Mouse (Mus musculus): ENCODE data around the gene Best1. TPM values are rescaled to one million over a fixed set of nuclear protein-coding genes. Genes with fewer than 3 reads are reported as not detected.
A peak's percentile ranks its signal among the peaks of the same experiment; 100 is the strongest.

Best1 gene
- total and polyA plus RNA-seq, 2 experiments from 2014 or later, result 2.9 to 4.1 TPM

DNA sequence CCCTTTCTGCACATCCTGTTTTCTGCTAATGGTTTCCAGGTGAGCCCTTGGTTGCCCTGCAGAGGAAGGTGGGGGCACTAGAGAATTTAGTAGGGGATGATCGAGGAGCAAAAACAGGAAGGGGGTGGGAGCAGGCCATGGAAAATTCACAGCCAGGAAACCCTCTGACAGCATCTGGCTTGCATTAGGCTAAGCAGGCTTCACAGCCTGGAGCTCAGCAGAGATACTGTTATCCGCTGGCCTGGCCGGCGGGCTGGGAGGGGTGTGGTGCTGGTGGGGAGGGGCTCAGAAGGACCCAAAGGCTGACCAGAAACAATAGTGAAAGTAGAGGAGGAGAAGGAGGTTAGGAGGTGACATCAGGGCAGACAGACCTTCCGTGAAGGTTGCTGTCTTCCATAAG, 12.5 kb upstream of the Best1 start:
- no peak overlapping the region for H3K9ac ChIP-seq (replicated peaks; ENCODE audit: low read length, poor library complexity, severe bottlenecking)
- no peak overlapping the region for H3K4me3 ChIP-seq (ENCODE audit: low read depth, low read length)
- TF ChIP-seq CTCF (IDR thresholded peaks at IDR 0.05), result no peak
- ATAC-seq (ENCODE audit: low FRiP score) (no peak), DNase-seq (ENCODE audit: low spot score) (no peak)
- H3K36me3 ChIP-seq (ENCODE audit: insufficient read depth, low read length), result no peaks in the 10 kb centered on the region
- H3K27ac ChIP-seq (ENCODE audit: low read depth, low read length), result no peak overlapping the region
- no peak overlapping the region for H3K4me2 ChIP-seq (ENCODE audit: low read depth, low read length, poor library complexity, severe bottlenecking)
- peaks cover 6% of the 10 kb centered on the region; the same call in 1 of the 2 replicates for H3K4me1 ChIP-seq (ENCODE audit: insufficient read depth, low read length)
- no peaks in the 10 kb centered on the region for H3K9me3 ChIP-seq (ENCODE audit: low read length)
- 69% methylated on average over 5 of the region's 5 CpGs for WGBS
- H3K27me3 ChIP-seq (ENCODE audit: insufficient read depth, low read length), result no peaks in the 10 kb centered on the region

DNA sequence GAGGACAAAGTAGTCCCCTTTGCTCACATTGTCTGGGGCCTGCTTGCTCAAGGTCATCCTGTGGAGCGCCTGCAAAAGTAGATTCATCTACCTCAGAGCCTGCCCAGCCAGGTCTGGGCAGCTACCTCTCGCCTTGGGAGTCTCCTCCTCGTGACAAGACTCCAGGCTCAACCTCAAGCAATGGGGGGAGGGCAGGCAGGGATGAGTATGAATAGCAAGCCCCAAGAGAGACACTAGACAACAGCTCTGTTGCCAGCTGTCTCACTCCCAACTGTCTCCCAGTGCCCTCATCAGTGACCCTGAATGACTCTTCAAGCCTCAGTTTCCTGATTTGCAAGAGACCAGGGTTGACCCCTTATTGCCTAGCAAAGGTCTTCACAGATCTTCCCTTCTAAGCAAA, 11.9 kb upstream of the Best1 start:
- Histone ChIP-seq H3K36me3 (ENCODE audit: insufficient read depth, low read length) (no peaks in the 10 kb centered on the region), H3K4me1 (ENCODE audit: insufficient read depth, low read length) (no peaks in the 10 kb centered on the region), H3K27me3 (ENCODE audit: insufficient read depth, low read length) (no peaks in the 10 kb centered on the region), H3K9me3 (ENCODE audit: low read length) (no peaks in the 10 kb centered on the region), H3K4me2 (ENCODE audit: low read depth, low read length, poor library complexity, severe bottlenecking) (no peak overlapping the region), H3K27ac (ENCODE audit: low read depth, low read length) (no peak overlapping the region), H3K4me3 (ENCODE audit: low read depth, low read length) (no peak overlapping the region), H3K9ac (replicated peaks; ENCODE audit: low read length, poor library complexity, severe bottlenecking) (no peak overlapping the region)
- DNase-seq (ENCODE audit: low spot score) (no peak), ATAC-seq (ENCODE audit: low FRiP score) (no peak)
- no peak for TF ChIP-seq CTCF (IDR thresholded peaks at IDR 0.05)
- WGBS, result 62% methylated on average over 3 of the region's 3 CpGs

- no peak overlapping the region for H3K9ac ChIP-seq (replicated peaks; ENCODE audit: low read length, poor library complexity, severe bottlenecking)
- ATAC-seq (ENCODE audit: low FRiP score), result no peak
- TF ChIP-seq CTCF (IDR thresholded peaks at IDR 0.05), result no peak
- H3K4me2 ChIP-seq (ENCODE audit: low read depth, low read length, poor library complexity, severe bottlenecking), result no peak overlapping the region
- 40% methylated on average over 6 of the region's 6 CpGs for WGBS
- no peaks in the 10 kb centered on the region for H3K9me3 ChIP-seq (ENCODE audit: low read length)
- no peak overlapping the region for H3K27ac ChIP-seq (ENCODE audit: low read depth, low read length)
- no peaks in the 10 kb centered on the region for H3K4me1 ChIP-seq (ENCODE audit: insufficient read depth, low read length)
- H3K27me3 ChIP-seq (ENCODE audit: insufficient read depth, low read length), result no peaks in the 10 kb centered on the region
- no peak for DNase-seq (ENCODE audit: low spot score)
- no peaks in the 10 kb centered on the region for H3K36me3 ChIP-seq (ENCODE audit: insufficient read depth, low read length)
- H3K4me3 ChIP-seq (ENCODE audit: low read depth, low read length), result no peak overlapping the region
Observed at GRCm38 (mm10) chr19:10012827-10013278, 11.4 kb upstream of the Best1 start.

DNA sequence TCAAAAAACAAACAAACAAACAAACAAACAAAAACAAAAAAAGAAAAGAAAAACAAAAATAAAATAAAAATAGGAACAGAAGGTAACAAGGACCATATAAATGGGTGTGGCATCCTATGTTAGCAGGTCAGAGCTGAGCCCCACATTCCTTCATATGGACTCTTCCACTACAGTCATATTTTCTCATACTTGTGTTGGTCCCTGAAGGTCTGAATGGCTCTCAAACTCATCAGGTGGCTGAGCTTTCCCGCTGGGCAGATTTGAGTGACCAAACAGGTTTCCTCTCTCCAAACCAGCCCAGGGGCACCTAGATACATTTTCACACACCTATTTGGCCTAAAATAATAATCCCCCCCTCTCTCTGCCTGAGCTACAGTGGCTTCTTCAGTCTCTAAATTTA, 10.0 kb upstream of the Best1 start:
- DNase-seq (ENCODE audit: low spot score) (no peak), ATAC-seq (ENCODE audit: low FRiP score) (no peak)
- Histone ChIP-seq H3K9me3 (ENCODE audit: low read length) (no peaks in the 10 kb centered on the region), H3K9ac (replicated peaks; ENCODE audit: low read length, poor library complexity, severe bottlenecking) (no peak overlapping the region), H3K4me2 (ENCODE audit: low read depth, low read length, poor library complexity, severe bottlenecking) (no peak overlapping the region), H3K27ac (ENCODE audit: low read depth, low read length) (no peak overlapping the region), H3K4me3 (ENCODE audit: low read depth, low read length) (no peak overlapping the region), H3K36me3 (ENCODE audit: insufficient read depth, low read length) (no peaks in the 10 kb centered on the region), H3K27me3 (ENCODE audit: insufficient read depth, low read length) (no peaks in the 10 kb centered on the region), H3K4me1 (ENCODE audit: insufficient read depth, low read length) (no peaks in the 10 kb centered on the region)
- no peak for TF ChIP-seq CTCF (IDR thresholded peaks at IDR 0.05)
- 74% methylated on average over 1 of the region's 1 CpGs for WGBS

DNA sequence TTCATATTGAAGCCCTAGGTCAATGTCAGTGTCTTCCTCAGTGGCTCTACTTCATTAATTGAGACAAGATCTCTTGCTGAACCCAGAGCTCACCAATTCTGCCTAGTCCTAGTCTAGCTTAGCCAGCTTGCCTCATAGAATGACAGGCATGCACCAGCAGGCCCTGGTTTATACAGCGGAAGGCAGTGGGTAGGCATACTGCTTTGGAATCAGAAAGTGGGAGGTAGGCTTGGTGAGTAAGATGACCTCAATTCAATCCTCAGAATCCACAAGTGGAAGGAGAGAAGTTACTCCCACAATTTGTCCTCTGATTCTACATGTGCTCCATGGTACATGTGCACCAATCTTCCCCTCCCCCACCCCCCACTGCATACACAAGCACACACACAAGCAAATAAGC, 2.3 kb upstream of the Best1 start:
- WGBS, result 96% methylated on average over 1 of the region's 1 CpGs
- ATAC-seq (ENCODE audit: low FRiP score), result no peak
- no peak overlapping the region for H3K9ac ChIP-seq (replicated peaks; ENCODE audit: low read length, poor library complexity, severe bottlenecking)

GRCm38 (mm10) chr19:10000330-10000729, 1.1 kb downstream of the Best1 start:
- H3K9me3 ChIP-seq (ENCODE audit: low read length), result no peaks in the 10 kb centered on the region
- no peaks in the 10 kb centered on the region for H3K4me1 ChIP-seq (ENCODE audit: insufficient read depth, low read length)
- H3K27ac ChIP-seq (ENCODE audit: low read depth, low read length), result no peak overlapping the region
- H3K27me3 ChIP-seq (ENCODE audit: insufficient read depth, low read length), result no peaks in the 10 kb centered on the region
- H3K4me2 ChIP-seq (ENCODE audit: low read depth, low read length, poor library complexity, severe bottlenecking), result no peak overlapping the region
- H3K4me3 ChIP-seq (ENCODE audit: low read depth, low read length), result no peak overlapping the region
- ATAC-seq (ENCODE audit: low FRiP score), result peak; percentile 58; the same call in 1 of the 2 replicates
- H3K9ac ChIP-seq (replicated peaks; ENCODE audit: low read length, poor library complexity, severe bottlenecking), result no peak overlapping the region
- peak; percentile 74 for DNase-seq (ENCODE audit: low spot score)
- TF ChIP-seq CTCF (IDR thresholded peaks at IDR 0.05), result peak; percentile 89
- WGBS, result 13% methylated on average over 3 of the region's 3 CpGs
- H3K36me3 ChIP-seq (ENCODE audit: insufficient read depth, low read length), result no peaks in the 10 kb centered on the region

More for the DNA sequence above, 2.3 kb upstream of the Best1 start:
- Histone ChIP-seq H3K4me2 (ENCODE audit: low read depth, low read length, poor library complexity, severe bottlenecking) (no peak overlapping the region), H3K4me3 (ENCODE audit: low read depth, low read length) (no peak overlapping the region), H3K36me3 (ENCODE audit: insufficient read depth, low read length) (no peaks in the 10 kb centered on the region), H3K27ac (ENCODE audit: low read depth, low read length) (no peak overlapping the region), H3K4me1 (ENCODE audit: insufficient read depth, low read length) (no peaks in the 10 kb centered on the region), H3K9me3 (ENCODE audit: low read length) (no peaks in the 10 kb centered on the region), H3K27me3 (ENCODE audit: insufficient read depth, low read length) (no peaks in the 10 kb centered on the region)
- no peak for TF ChIP-seq CTCF (IDR thresholded peaks at IDR 0.05)
- DNase-seq (ENCODE audit: low spot score), result no peak
